Mouse (Mus musculus): Measurements from ENCODE around the gene Atp13a1. TPM values are rescaled to one million over a fixed set of nuclear protein-coding genes. Genes with fewer than 3 reads are reported as not detected.

Atp13a1 gene
- polyA plus RNA-seq, 2 experiments, result 14.1 to 19.6 TPM

DNA sequence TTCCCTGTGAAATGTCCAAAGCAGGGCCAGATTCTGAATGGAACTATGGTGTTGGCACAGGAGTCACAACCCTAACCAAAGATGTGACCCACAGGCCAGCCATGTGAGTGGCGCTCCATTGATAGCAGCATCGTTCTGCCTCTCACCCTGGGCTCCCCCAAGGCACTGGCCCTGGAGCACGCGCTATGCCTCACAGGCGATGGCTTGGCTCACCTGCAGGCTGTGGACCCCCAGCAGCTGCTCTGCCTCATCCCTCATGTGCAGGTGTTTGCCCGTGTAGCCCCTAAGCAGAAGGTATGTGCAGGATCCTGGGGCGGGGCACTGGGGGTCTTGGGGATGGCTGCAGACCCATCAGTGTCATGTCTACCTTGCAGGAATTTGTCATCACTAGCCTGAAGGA lies 12.4 kb downstream of the Atp13a1 start:
- Histone ChIP-seq H3K9me3 (ENCODE audit: control insufficient read depth, low read length) (no peaks in the 10 kb centered on the region), H3K9ac (replicated peaks) (no peak overlapping the region), H3K4me3 (ENCODE audit: insufficient read depth in 1 of 2, low read depth in 2 of 2, low read length in 2 of 2) (no peak overlapping the region), H3K27ac (no peak overlapping the region), H3K36me3 (replicated peaks; ENCODE audit: control insufficient read depth, insufficient read depth, low read depth) (peaks cover 75% of the 10 kb centered on the region), H3K27me3 (ENCODE audit: control insufficient read depth, insufficient read depth, low read length) (no peaks in the 10 kb centered on the region), H3K4me2 (ENCODE audit: low read depth) (no peak overlapping the region), H3K4me1 (replicated peaks; ENCODE audit: control insufficient read depth in 2 of 2, insufficient read depth in 2 of 2, low read length in 1 of 2) (0 out of 4 replicates have a peak, but pooled peaks cover 0 to 2% of the 10 kb centered on the region in 2 experiments)
- TF ChIP-seq EP300 (IDR thresholded peaks at IDR 0.05; ENCODE audit: low read depth) (no peak), CTCF (IDR thresholded peaks at IDR 0.05; ENCODE audit: low read depth) (no peak)
- 87% methylated on average over 7 of the region's 7 CpGs for WGBS (ENCODE audit: insufficient replicate concordance)
- no peak for DNase-seq (ENCODE audit: low read depth in 3 of 3, low spot score in 3 of 3)
- ATAC-seq (ENCODE audit: insufficient read depth), result no peak

DNA sequence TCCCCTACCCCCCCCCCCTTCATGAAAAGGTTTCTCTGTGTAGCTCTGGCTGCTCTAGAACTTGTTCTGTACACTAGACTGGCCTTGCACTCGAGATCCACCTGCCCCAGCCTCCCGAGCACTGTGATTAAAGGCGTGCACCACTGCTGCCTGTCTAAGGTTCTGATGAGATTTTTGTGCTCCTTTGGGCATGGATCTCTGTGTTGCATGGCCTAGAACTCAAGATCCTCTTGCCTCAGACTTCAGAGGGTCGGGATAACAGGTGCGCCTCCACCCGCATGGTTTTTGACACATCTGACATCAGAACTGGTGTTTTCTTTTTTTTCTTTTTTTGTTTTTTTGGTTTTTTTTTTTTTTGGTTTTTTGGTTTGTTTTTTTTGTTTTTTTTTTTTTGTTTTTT lies 13.6 kb downstream of the Atp13a1 start:
- DNase-seq (ENCODE audit: low read depth in 3 of 3, low spot score in 3 of 3), result no peak
- Histone ChIP-seq H3K9ac (replicated peaks) (no peak overlapping the region), H3K4me2 (ENCODE audit: low read depth) (no peak overlapping the region), H3K36me3 (replicated peaks; ENCODE audit: control insufficient read depth, insufficient read depth, low read depth) (peaks cover 65% of the 10 kb centered on the region), H3K27ac (no peak overlapping the region), H3K9me3 (ENCODE audit: control insufficient read depth, low read length) (no peaks in the 10 kb centered on the region), H3K27me3 (ENCODE audit: control insufficient read depth, insufficient read depth, low read length) (no peaks in the 10 kb centered on the region), H3K4me1 (replicated peaks; ENCODE audit: control insufficient read depth in 2 of 2, insufficient read depth in 2 of 2, low read length in 1 of 2) (peaks cover 4 to 7% of the 10 kb centered on the region in 2 experiments; a peak in 3 of 4 replicates), H3K4me3 (ENCODE audit: insufficient read depth in 1 of 2, low read depth in 2 of 2, low read length in 2 of 2) (no peak overlapping the region)
- no peak for ATAC-seq (ENCODE audit: insufficient read depth)
- WGBS (ENCODE audit: insufficient replicate concordance), result 83% methylated on average over 6 of the region's 6 CpGs
- TF ChIP-seq CTCF (IDR thresholded peaks at IDR 0.05; ENCODE audit: low read depth) (no peak), EP300 (IDR thresholded peaks at IDR 0.05; ENCODE audit: low read depth) (no peak)

DNA sequence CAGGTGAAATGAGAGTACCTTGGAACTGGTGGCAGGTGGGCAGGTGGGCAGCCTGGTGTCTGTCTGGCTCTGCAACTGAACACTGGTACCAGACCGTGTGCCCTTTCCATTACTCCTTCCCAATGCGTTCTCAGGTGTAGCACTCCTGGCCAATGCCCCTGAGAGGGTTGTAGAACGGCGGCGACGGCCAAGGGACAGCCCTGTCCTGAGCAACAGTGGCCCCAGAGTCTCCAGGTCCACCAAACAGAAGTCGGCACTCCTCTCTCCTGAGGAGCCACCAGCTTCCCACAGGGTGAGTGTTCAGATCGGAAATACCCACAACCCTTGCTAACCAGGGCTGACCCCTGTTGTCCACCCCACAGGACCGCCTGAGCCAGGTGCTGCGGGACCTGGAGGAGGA lies 14.1 kb downstream of the Atp13a1 start:
- WGBS (ENCODE audit: insufficient replicate concordance), result 86% methylated on average over 10 of the region's 10 CpGs
- no peak overlapping the region for H3K4me3 ChIP-seq (ENCODE audit: insufficient read depth in 1 of 2, low read depth in 2 of 2, low read length in 2 of 2)
- ATAC-seq (ENCODE audit: insufficient read depth), result no peak
- peaks cover 4 to 7% of the 10 kb centered on the region in 2 experiments; a peak in 3 of 4 replicates for H3K4me1 ChIP-seq (replicated peaks; ENCODE audit: control insufficient read depth in 2 of 2, insufficient read depth in 2 of 2, low read length in 1 of 2)
- TF ChIP-seq CTCF (IDR thresholded peaks at IDR 0.05; ENCODE audit: low read depth), result no peak
- TF ChIP-seq EP300 (IDR thresholded peaks at IDR 0.05; ENCODE audit: low read depth), result no peak
- no peaks in the 10 kb centered on the region for H3K27me3 ChIP-seq (ENCODE audit: control insufficient read depth, insufficient read depth, low read length)
- no peak overlapping the region for H3K4me2 ChIP-seq (ENCODE audit: low read depth)
- H3K36me3 ChIP-seq (replicated peaks; ENCODE audit: control insufficient read depth, insufficient read depth, low read depth), result peaks cover 60% of the 10 kb centered on the region
- no peak for DNase-seq (ENCODE audit: low read depth in 3 of 3, low spot score in 3 of 3)
- no peaks in the 10 kb centered on the region for H3K9me3 ChIP-seq (ENCODE audit: control insufficient read depth, low read length)
- no peak overlapping the region for H3K27ac ChIP-seq
- H3K9ac ChIP-seq (replicated peaks), result no peak overlapping the region

DNA sequence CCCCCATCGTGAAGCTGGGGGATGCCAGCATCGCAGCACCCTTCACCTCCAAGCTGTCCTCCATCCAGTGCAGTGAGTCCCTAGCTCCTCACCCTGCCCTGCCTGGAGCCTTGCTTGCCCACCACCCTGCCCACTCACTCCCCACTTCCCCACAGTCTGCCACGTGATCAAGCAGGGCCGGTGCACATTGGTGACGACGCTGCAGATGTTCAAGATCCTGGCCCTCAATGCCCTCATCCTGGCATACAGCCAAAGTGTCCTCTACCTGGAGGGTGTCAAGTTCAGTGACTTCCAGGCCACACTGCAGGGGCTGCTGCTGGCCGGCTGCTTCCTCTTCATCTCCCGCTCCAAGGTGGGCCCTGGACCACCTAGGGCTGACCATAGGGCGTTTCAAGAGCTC lies 14.5 kb downstream of the Atp13a1 start:
- H3K9ac ChIP-seq (replicated peaks), result no peak overlapping the region
- ATAC-seq (ENCODE audit: insufficient read depth), result no peak
- H3K27ac ChIP-seq, result no peak overlapping the region
- DNase-seq (ENCODE audit: low read depth in 3 of 3, low spot score in 3 of 3), result no peak
- H3K9me3 ChIP-seq (ENCODE audit: control insufficient read depth, low read length), result no peaks in the 10 kb centered on the region
- H3K4me2 ChIP-seq (ENCODE audit: low read depth), result no peak overlapping the region
- H3K4me3 ChIP-seq (ENCODE audit: insufficient read depth in 1 of 2, low read depth in 2 of 2, low read length in 2 of 2), result no peak overlapping the region
- no peaks in the 10 kb centered on the region for H3K27me3 ChIP-seq (ENCODE audit: control insufficient read depth, insufficient read depth, low read length)
- H3K36me3 ChIP-seq (replicated peaks; ENCODE audit: control insufficient read depth, insufficient read depth, low read depth), result peaks cover 55% of the 10 kb centered on the region
- TF ChIP-seq CTCF (IDR thresholded peaks at IDR 0.05; ENCODE audit: low read depth) (no peak), EP300 (IDR thresholded peaks at IDR 0.05; ENCODE audit: low read depth) (no peak)
- peaks cover 4 to 7% of the 10 kb centered on the region in 2 experiments; a peak in 3 of 4 replicates for H3K4me1 ChIP-seq (replicated peaks; ENCODE audit: control insufficient read depth in 2 of 2, insufficient read depth in 2 of 2, low read length in 1 of 2)
- WGBS (ENCODE audit: insufficient replicate concordance), result 84% methylated on average over 9 of the region's 9 CpGs

DNA sequence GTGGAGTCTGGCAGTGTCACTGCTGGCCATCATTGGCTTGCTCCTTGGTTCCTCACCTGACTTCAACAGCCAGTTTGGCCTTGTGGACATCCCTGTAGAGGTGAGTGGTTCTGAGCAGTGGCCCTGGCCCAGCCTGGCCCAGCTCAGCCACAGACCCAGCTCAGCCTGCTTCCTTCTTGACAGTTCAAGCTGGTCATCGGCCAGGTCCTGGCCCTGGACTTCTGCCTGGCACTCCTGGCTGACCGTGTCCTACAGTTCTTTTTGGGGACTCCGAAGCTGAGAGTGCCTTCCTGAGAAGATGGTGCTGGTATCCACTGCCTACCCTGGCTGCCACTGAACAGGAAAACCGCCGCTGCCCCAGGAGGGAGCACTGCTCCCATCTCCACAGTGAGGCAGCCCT lies 16.3 kb downstream of the Atp13a1 start:
- H3K36me3 ChIP-seq (replicated peaks; ENCODE audit: control insufficient read depth, insufficient read depth, low read depth), result peaks cover 41% of the 10 kb centered on the region
- peaks cover 4 to 7% of the 10 kb centered on the region in 2 experiments; a peak in 3 of 4 replicates for H3K4me1 ChIP-seq (replicated peaks; ENCODE audit: control insufficient read depth in 2 of 2, insufficient read depth in 2 of 2, low read length in 1 of 2)
- no peak overlapping the region for H3K4me2 ChIP-seq (ENCODE audit: low read depth)
- 89% methylated on average over 5 of the region's 5 CpGs for WGBS (ENCODE audit: insufficient replicate concordance)
- no peaks in the 10 kb centered on the region for H3K9me3 ChIP-seq (ENCODE audit: control insufficient read depth, low read length)
- no peak overlapping the region for H3K4me3 ChIP-seq (ENCODE audit: insufficient read depth in 1 of 2, low read depth in 2 of 2, low read length in 2 of 2)
- DNase-seq (ENCODE audit: low read depth in 3 of 3, low spot score in 3 of 3) (no peak), ATAC-seq (ENCODE audit: insufficient read depth) (no peak)
- TF ChIP-seq CTCF (IDR thresholded peaks at IDR 0.05; ENCODE audit: low read depth), result no peak
- no peak for TF ChIP-seq EP300 (IDR thresholded peaks at IDR 0.05; ENCODE audit: low read depth)
- no peak overlapping the region for H3K27ac ChIP-seq
- no peaks in the 10 kb centered on the region for H3K27me3 ChIP-seq (ENCODE audit: control insufficient read depth, insufficient read depth, low read length)
- no peak overlapping the region for H3K9ac ChIP-seq (replicated peaks)
